Mouse (Mus musculus): ENCODE data around the gene Samd7.

Samd7 gene

GRCm38 (mm10) chr3:30764877-30765276 is 18.8 kb downstream of the Samd7 start:
- peak; percentile 42 for DNase-seq (ENCODE audit: low read depth, low spot score)

- DNase-seq (ENCODE audit: low read depth, low spot score) = peak; percentile 91
Measured at GRCm38 (mm10) chr3:30765311-30766027, 19.4 kb downstream of the Samd7 start.

GRCm38 (mm10) chr3:30766177-30766576 is 20.1 kb downstream of the Samd7 start:
- peak; percentile 79 for DNase-seq (ENCODE audit: low read depth, low spot score)

- DNase-seq (ENCODE audit: low read depth, low spot score) = no peak
Measured at GRCm38 (mm10) chr3:30767271-30767670, 21.2 kb downstream of the Samd7 start.

- no peak for DNase-seq (ENCODE audit: low read depth, low spot score)
Measured at GRCm38 (mm10) chr3:30769755-30770515, 23.8 kb downstream of the Samd7 start.

- DNase-seq (ENCODE audit: low read depth, low spot score) = no peak
Measured at GRCm38 (mm10) chr3:30771560-30771959, 25.5 kb downstream of the Samd7 start.

- no peak for DNase-seq (ENCODE audit: low read depth, low spot score)
Measured at GRCm38 (mm10) chr3:30772631-30773030, 26.5 kb downstream of the Samd7 start.

- DNase-seq (ENCODE audit: low read depth, low spot score) = no peak
Measured at GRCm38 (mm10) chr3:30774677-30775076, 28.6 kb downstream of the Samd7 start.

- DNase-seq (ENCODE audit: low read depth, low spot score) = no peak
Measured at GRCm38 (mm10) chr3:30777984-30778383, 31.9 kb downstream of the Samd7 start.

- no peak for DNase-seq (ENCODE audit: low read depth, low spot score)
Measured at GRCm38 (mm10) chr3:30788531-30788930, 42.4 kb downstream of the Samd7 start.

- peak; percentile 83 for DNase-seq (ENCODE audit: low read depth, low spot score)
Measured at GRCm38 (mm10) chr3:30792737-30793402, 46.8 kb downstream of the Samd7 start, which contains the start of gene Sec62. TSS of gene Sec62 (plus strand) at chr3:30792875.

GRCm38 (mm10) chr3:30793403-30794221 is 47.5 kb downstream of the Samd7 start:
- DNase-seq (ENCODE audit: low read depth, low spot score) = peak; percentile 48

- DNase-seq (ENCODE audit: low read depth, low spot score) = no peak
Measured at GRCm38 (mm10) chr3:30802171-30802570, 56.1 kb downstream of the Samd7 start.

- no peak for DNase-seq (ENCODE audit: low read depth, low spot score)
Measured at GRCm38 (mm10) chr3:30812881-30813280, 66.8 kb downstream of the Samd7 start.

All from c-Kit-negative CD71-positive TER-119-positive erythroid progenitor cells, embryonic 14.5 days (primary cell).